In genomic region chr9:120081967-120082366, GRCm38 (mm10) we compare ENCODE assay signal across 19 mouse cellular contexts. TPM values are rescaled to one million over a fixed set of nuclear protein-coding genes. Genes with fewer than 3 reads are reported as not detected.
DNase-seq lines count a peak whose midpoint lies in the region; ATAC-seq and TF ChIP-seq lines count a peak whose summit lies in the region.
"Had no signal": no experiment of that assay in that cellular context is flagged by ENCODE, and none has a peak within 500 bp of the region (broad histone marks: within the 10 kb centered on the region; RNA-seq: fewer than 3 reads in every experiment).

No protein-coding gene starts in this region.

- H3K4me3 ChIP-seq in heart, embryonic 10.5 days: no peak overlapping the region
- H3K4me3 ChIP-seq: embryonic facial prominence, embryonic 12.5 days; hindbrain, embryonic 15.5 days; limb, embryonic 13.5 days; neural tube, embryonic 12.5 days had no signal

- H3K27ac ChIP-seq in heart, embryonic 10.5 days: no peak overlapping the region
- H3K27ac ChIP-seq: embryonic facial prominence, embryonic 12.5 days; hindbrain, embryonic 15.5 days; limb, embryonic 13.5 days; liver, embryonic 14.5 days; neural tube, embryonic 12.5 days had no signal

- ATAC-seq in inflammation-experienced regulatory T-cells, adult 6 months: no peak

- no peak for TF ChIP-seq CTCF in brain, embryonic 14.5 days (IDR thresholded peaks at IDR 0.05; ENCODE audit: borderline replicate concordance, extremely low read depth, insufficient read depth, insufficient read length)

- H3K27me3 ChIP-seq in heart, embryonic 10.5 days (ENCODE audit: insufficient read depth, poor library complexity, severe bottlenecking): peaks cover 4% of the 10 kb centered on the region; the same call in 1 of the 2 replicates
- H3K27me3 ChIP-seq: hindbrain, embryonic 15.5 days; limb, embryonic 13.5 days; neural tube, embryonic 12.5 days had no signal

- no peaks in the 10 kb centered on the region for H3K9me3 ChIP-seq in heart, embryonic 10.5 days
- H3K9me3 ChIP-seq: embryonic facial prominence, embryonic 12.5 days; hindbrain, embryonic 15.5 days; limb, embryonic 13.5 days; neural tube, embryonic 12.5 days had no signal

- WGBS in heart, embryonic 10.5 days: 74% methylated on average over 5 of the region's 5 CpGs

- H3K36me3 ChIP-seq in heart, embryonic 10.5 days: no peaks in the 10 kb centered on the region
- H3K36me3 ChIP-seq: embryonic facial prominence, embryonic 12.5 days; hindbrain, embryonic 15.5 days; limb, embryonic 13.5 days; neural tube, embryonic 12.5 days had no signal

- DNase-seq in heart, embryonic 10.5 days (ENCODE audit: low spot score): peak; percentile 42
- DNase-seq in heart, adult 9 months (ENCODE audit: low spot score in 2 of 2): no peak
- DNase-seq in Muller cell, postnatal 12 days (ENCODE audit: inconsistent ontology term): peak; percentile 12
- peak; percentile 11 for DNase-seq in brain, embryonic 14.5 days (ENCODE audit: low read depth)
- DNase-seq in layer of hippocampus, postnatal 14 days (ENCODE audit: low spot score in 2 of 2): peak; percentile 65 to 82
- DNase-seq in embryo, embryonic 11 days: no peak
- DNase-seq: cerebellum, adult 11 months; gastrocnemius, postnatal 25 days; heart, postnatal 14 days; kidney, adult 18-20 months; kidney, postnatal 4 days had no signal

- TF ChIP-seq POLR2A in brain, embryonic 14.5 days (IDR thresholded peaks at IDR 0.05; ENCODE audit: borderline replicate concordance, extremely low read depth, insufficient read depth, insufficient read length, poor library complexity, severe bottlenecking): no peak

- H3K4me1 ChIP-seq in heart, embryonic 10.5 days: no peaks in the 10 kb centered on the region
- H3K4me1 ChIP-seq: embryonic facial prominence, embryonic 12.5 days; hindbrain, embryonic 15.5 days; limb, embryonic 13.5 days; neural tube, embryonic 12.5 days had no signal

RNA-seq across cellular contexts. Expression of gene Ccr8, which starts 9.9 kb away (rescaled TPM):
- polyA plus RNA-seq in heart, embryonic 10.5 days (2016; fragmentation: Nextera tagmentation; extraction: Ambion mirVana): not detected in 2 replicates
- 0.08 and 0.19 TPM in 2 replicates for polyA plus RNA-seq in brain, embryonic 14.5 days (2012; rRNA removed)
- not detected for total RNA-seq in layer of hippocampus, postnatal 14 days (2021)
- 100 to 1,000 TPM in 1 of 3 experiments, 10 to 100 TPM in 2; 58.7 to 102 (median 87.0) TPM for polyA plus RNA-seq in inflammation-experienced regulatory T-cells, adult 6 months (2017; shearing (Covaris generic))
- total RNA-seq: gastrocnemius, postnatal 25 days; megakaryocyte progenitor cell, adult 5-6 weeks had no signal
- polyA plus RNA-seq: heart, embryonic 11.5 days; hindbrain, embryonic 15.5 days; liver, embryonic 14.5 days; neural tube, embryonic 12.5 days had no signal

RNA-seq across cellular contexts. Expression of gene Cx3cr1, which starts 12.3 kb away (rescaled TPM):
- 1.1 and 4.1 TPM in 2 replicates for polyA plus RNA-seq in heart, embryonic 10.5 days (2016; fragmentation: Nextera tagmentation; extraction: Ambion mirVana)
- 4.4 and 6.4 TPM in 2 replicates for polyA plus RNA-seq in brain, embryonic 14.5 days (2012; rRNA removed)
- 10 to 100 TPM; 34.7 to 36.0 TPM for total RNA-seq in layer of hippocampus, postnatal 14 days (2021)
- 1 to 10 TPM in 1 of 3 experiments, under 1 TPM in 2; 0.29 to 1.2 (median 0.43) TPM for polyA plus RNA-seq in inflammation-experienced regulatory T-cells, adult 6 months (2017; shearing (Covaris generic))

RNA-seq across cellular contexts. Expression of gene Slc25a38, which starts 28.2 kb away (rescaled TPM):
- 39.8 and 42.1 TPM in 2 replicates for polyA plus RNA-seq in heart, embryonic 10.5 days (2016; fragmentation: Nextera tagmentation; extraction: Ambion mirVana)
- polyA plus RNA-seq in brain, embryonic 14.5 days (2012; rRNA removed): 29.0 and 30.3 TPM in 2 replicates
- total RNA-seq in layer of hippocampus, postnatal 14 days (2021): 10 to 100 TPM; 25.6 to 25.7 TPM
- polyA plus RNA-seq in inflammation-experienced regulatory T-cells, adult 6 months (2017; shearing (Covaris generic)): 10 to 100 TPM; 17.6 to 21.3 (median 18.1) TPM

RNA-seq across cellular contexts. Expression of gene Rpsa, which starts 45.5 kb away (rescaled TPM):
- 1,047 and 1,189 TPM in 2 replicates for polyA plus RNA-seq in heart, embryonic 10.5 days (2016; fragmentation: Nextera tagmentation; extraction: Ambion mirVana)
- 1,952 and 2,264 TPM in 2 replicates for polyA plus RNA-seq in brain, embryonic 14.5 days (2012; rRNA removed)
- total RNA-seq in layer of hippocampus, postnatal 14 days (2021): 100 to 1,000 TPM; 534 to 557 TPM
- 1,000 to 10,000 TPM; 2,403 to 3,589 (median 3,256) TPM for polyA plus RNA-seq in inflammation-experienced regulatory T-cells, adult 6 months (2017; shearing (Covaris generic))

RNA-seq across cellular contexts. Expression of gene Xirp1, which starts 58.6 kb away (rescaled TPM):
- polyA plus RNA-seq in heart, embryonic 10.5 days (2016; fragmentation: Nextera tagmentation; extraction: Ambion mirVana): 41.1 and 90.1 TPM in 2 replicates
- polyA plus RNA-seq in brain, embryonic 14.5 days (2012; rRNA removed): 0.01 TPM in 1 of 2 replicates, not detected in the other
- total RNA-seq in layer of hippocampus, postnatal 14 days (2021): under 1 TPM; 0.14 to 0.41 TPM
- not detected for polyA plus RNA-seq in inflammation-experienced regulatory T-cells, adult 6 months (2017; shearing (Covaris generic))
- total RNA-seq: megakaryocyte progenitor cell, adult 5-6 weeks had no signal
- polyA plus RNA-seq: hindbrain, embryonic 15.5 days; liver, embryonic 14.5 days had no signal

Comparison
In these comparisons a context has a peak if more than half of its experiments do, and no peak if none do; other contexts are left out.
1. DNase-seq: peak in heart, embryonic 10.5 days (single experiment), Muller cell, postnatal 12 days (single experiment), brain, embryonic 14.5 days (single experiment) and layer of hippocampus, postnatal 14 days (2 of 2); none in heart, adult 9 months (0 of 2) and embryo, embryonic 11 days (single experiment).
2. RNA of gene Ccr8, which starts 9.9 kb away (polyA plus RNA-seq): 58.7 to 102 TPM in inflammation-experienced regulatory T-cells, adult 6 months; 0.08 to 0.19 TPM in brain, embryonic 14.5 days and not detected in heart, embryonic 10.5 days; every median in the first group is over 10 times any median in the second.